Mouse (Mus musculus) liver, embryonic 14.5 days (tissue): Measurements from ENCODE around the gene Usp26.

ENCODE experiments used
- CTCF ChIP-seq: IDR thresholded peaks from 2 replicates; pipeline ENCODE4 v1.5.1; 2016; ENCODE audit warnings: antibody characterized with exemption, low read depth, control low read depth
- EP300 ChIP-seq: IDR thresholded peaks from 2 replicates; pipeline ENCODE4 v1.6.1; 2016; ENCODE audit warnings: antibody characterized with exemption, low read depth

- TF ChIP-seq EP300 (no peak), CTCF (peak; percentile 71)
Measured at GRCm38 (mm10) chrX:51736450-51736849, 64.6 kb downstream of the Usp26 start.
